Mouse (Mus musculus): ENCODE measurements around the gene Cabin1. TPM values are rescaled to one million over a fixed set of nuclear protein-coding genes. Genes with fewer than 3 reads are reported as not detected.

The Cabin1 gene
- total RNA-seq, 1 experiment: 59.0 TPM

DNA sequence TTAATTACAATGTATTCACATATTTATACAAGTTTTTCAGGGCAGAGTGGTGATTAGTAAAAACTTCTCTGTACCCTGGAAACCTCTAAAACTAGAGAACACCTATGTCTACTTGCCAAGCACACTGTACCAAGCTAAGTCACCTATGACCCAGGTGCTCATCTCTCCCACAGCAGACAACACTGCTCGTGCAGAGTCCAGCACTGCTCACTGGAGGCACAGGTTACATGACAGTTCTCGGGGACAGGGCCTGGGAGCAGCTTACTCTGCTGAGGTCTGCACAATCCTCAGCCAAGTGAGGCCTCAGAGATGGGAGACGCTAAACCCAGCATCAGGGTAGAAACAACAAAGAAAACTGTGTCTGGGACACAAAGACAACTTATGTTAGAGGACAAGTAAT lies 49.3 kb downstream of the Cabin1 start:
- in situ Hi-C loops (cut with MboI; ENCODE audit: low sequenced_read_pairs in 2 of 2, unreplicated experiment in 2 of 2): no loop called here
- H3K4me3 ChIP-seq (ENCODE audit: insufficient read depth in 1 of 2, low read depth in 1 of 2, low read length in 2 of 2, poor library complexity in 1 of 2, severe bottlenecking in 1 of 2): no peak overlapping the region
- TF ChIP-seq ZNF384 (IDR thresholded peaks at IDR 0.05; ENCODE audit: low read depth, low read length): no peak
- no peak for TF ChIP-seq HCFC1 (IDR thresholded peaks at IDR 0.05; ENCODE audit: borderline replicate concordance, insufficient read depth, low read length)
- TF ChIP-seq MAFK (IDR thresholded peaks at IDR 0.05; ENCODE audit: insufficient read depth, low read depth, low read length): no peak
- no peak for TF ChIP-seq CHD2 (IDR thresholded peaks at IDR 0.05; ENCODE audit: low read depth, low read length)
- no peak for TF ChIP-seq ZC3H11A (IDR thresholded peaks at IDR 0.05; ENCODE audit: borderline replicate concordance, low read depth, low read length)
- H3K27ac ChIP-seq (ENCODE audit: insufficient read depth, low read depth, low read length, poor library complexity, severe bottlenecking): no peak overlapping the region
- no peak overlapping the region for H3K9ac ChIP-seq (ENCODE audit: insufficient read depth, low read depth, low read length, poor library complexity, severe bottlenecking)
- H3K4me1 ChIP-seq (ENCODE audit: control insufficient read depth in 2 of 2, insufficient read depth in 2 of 2, low read length in 2 of 2, poor library complexity in 1 of 2): no peaks in the 10 kb centered on the region
- no peaks in the 10 kb centered on the region for H3K9me3 ChIP-seq (ENCODE audit: control insufficient read depth, insufficient read depth, low read depth, low read length)
- DNase-seq (ENCODE audit: low read depth, low spot score): no peak
- H3K36me3 ChIP-seq (ENCODE audit: control insufficient read depth, insufficient read depth, low read length, poor library complexity, severe bottlenecking): peaks cover 51% of the 10 kb centered on the region

DNA sequence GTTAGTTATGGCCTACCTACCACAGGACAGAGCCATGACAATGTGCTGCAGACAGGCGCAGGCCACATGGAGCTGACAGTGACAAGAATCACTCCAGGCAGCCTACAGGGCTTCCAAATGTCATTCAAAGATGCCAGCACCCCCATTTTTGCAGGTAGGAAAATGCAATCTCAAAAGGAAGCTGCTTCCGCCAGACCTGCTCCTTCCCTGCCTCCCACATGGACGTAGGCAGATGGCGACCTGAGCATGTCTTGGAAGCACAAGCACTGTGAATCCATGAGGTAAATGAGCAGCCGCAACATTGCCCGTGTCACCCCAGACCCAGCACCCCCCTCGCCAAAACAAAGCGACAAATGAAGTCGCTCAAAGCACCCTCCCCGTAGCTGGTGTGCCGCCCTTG lies 51.1 kb downstream of the Cabin1 start:
- no peak for DNase-seq (ENCODE audit: low read depth, low spot score)
- Histone ChIP-seq H3K36me3 (ENCODE audit: control insufficient read depth, insufficient read depth, low read length, poor library complexity, severe bottlenecking) (peaks cover 58% of the 10 kb centered on the region), H3K4me3 (ENCODE audit: insufficient read depth in 1 of 2, low read depth in 1 of 2, low read length in 2 of 2, poor library complexity in 1 of 2, severe bottlenecking in 1 of 2) (no peak overlapping the region), H3K9me3 (ENCODE audit: control insufficient read depth, insufficient read depth, low read depth, low read length) (no peaks in the 10 kb centered on the region), H3K27ac (ENCODE audit: insufficient read depth, low read depth, low read length, poor library complexity, severe bottlenecking) (no peak overlapping the region), H3K4me1 (ENCODE audit: control insufficient read depth in 2 of 2, insufficient read depth in 2 of 2, low read length in 2 of 2, poor library complexity in 1 of 2) (no peaks in the 10 kb centered on the region), H3K9ac (ENCODE audit: insufficient read depth, low read depth, low read length, poor library complexity, severe bottlenecking) (no peak overlapping the region)
- no peak for TF ChIP-seq MAFK (IDR thresholded peaks at IDR 0.05; ENCODE audit: insufficient read depth, low read depth, low read length)
- TF ChIP-seq ZC3H11A (IDR thresholded peaks at IDR 0.05; ENCODE audit: borderline replicate concordance, low read depth, low read length): no peak
- TF ChIP-seq CHD2 (IDR thresholded peaks at IDR 0.05; ENCODE audit: low read depth, low read length): no peak
- in situ Hi-C loops (cut with MboI; ENCODE audit: low sequenced_read_pairs in 2 of 2, unreplicated experiment in 2 of 2): no loop called here

- H3K36me3 ChIP-seq (ENCODE audit: control insufficient read depth, insufficient read depth, low read length, poor library complexity, severe bottlenecking): peaks cover 44% of the 10 kb centered on the region
- H3K9me3 ChIP-seq (ENCODE audit: control insufficient read depth, insufficient read depth, low read depth, low read length): no peaks in the 10 kb centered on the region
- H3K4me3 ChIP-seq (ENCODE audit: insufficient read depth in 1 of 2, low read depth in 1 of 2, low read length in 2 of 2, poor library complexity in 1 of 2, severe bottlenecking in 1 of 2): no peak overlapping the region
- no peak overlapping the region for H3K27ac ChIP-seq (ENCODE audit: insufficient read depth, low read depth, low read length, poor library complexity, severe bottlenecking)
- in situ Hi-C loops (cut with MboI; ENCODE audit: low sequenced_read_pairs in 2 of 2, unreplicated experiment in 2 of 2): no loop called here
- DNase-seq (ENCODE audit: low read depth, low spot score): no peak
- TF ChIP-seq CHD2 (IDR thresholded peaks at IDR 0.05; ENCODE audit: low read depth, low read length) (no peak), ZC3H11A (IDR thresholded peaks at IDR 0.05; ENCODE audit: borderline replicate concordance, low read depth, low read length) (no peak), HCFC1 (IDR thresholded peaks at IDR 0.05; ENCODE audit: borderline replicate concordance, insufficient read depth, low read length) (no peak)
- H3K4me1 ChIP-seq (ENCODE audit: control insufficient read depth in 2 of 2, insufficient read depth in 2 of 2, low read length in 2 of 2, poor library complexity in 1 of 2): no peaks in the 10 kb centered on the region
- no peak overlapping the region for H3K9ac ChIP-seq (ENCODE audit: insufficient read depth, low read depth, low read length, poor library complexity, severe bottlenecking)
Observed at GRCm38 (mm10) chr10:75710210-75710609, 53.9 kb downstream of the Cabin1 start.

GRCm38 (mm10) chr10:75709261-75709660 lies 54.9 kb downstream of the Cabin1 start:
- Histone ChIP-seq H3K4me3 (ENCODE audit: insufficient read depth in 1 of 2, low read depth in 1 of 2, low read length in 2 of 2, poor library complexity in 1 of 2, severe bottlenecking in 1 of 2) (no peak overlapping the region), H3K27ac (ENCODE audit: insufficient read depth, low read depth, low read length, poor library complexity, severe bottlenecking) (no peak overlapping the region), H3K9ac (ENCODE audit: insufficient read depth, low read depth, low read length, poor library complexity, severe bottlenecking) (no peak overlapping the region), H3K4me1 (ENCODE audit: control insufficient read depth in 2 of 2, insufficient read depth in 2 of 2, low read length in 2 of 2, poor library complexity in 1 of 2) (no peaks in the 10 kb centered on the region), H3K36me3 (ENCODE audit: control insufficient read depth, insufficient read depth, low read length, poor library complexity, severe bottlenecking) (peaks cover 43% of the 10 kb centered on the region), H3K9me3 (ENCODE audit: control insufficient read depth, insufficient read depth, low read depth, low read length) (no peaks in the 10 kb centered on the region)
- in situ Hi-C loops (cut with MboI; ENCODE audit: low sequenced_read_pairs in 2 of 2, unreplicated experiment in 2 of 2): no loop called here
- DNase-seq (ENCODE audit: low read depth, low spot score): no peak
- TF ChIP-seq HCFC1 (IDR thresholded peaks at IDR 0.05; ENCODE audit: borderline replicate concordance, insufficient read depth, low read length) (no peak), CHD2 (IDR thresholded peaks at IDR 0.05; ENCODE audit: low read depth, low read length) (no peak)

GRCm38 (mm10) chr10:75708633-75708992 lies 55.5 kb downstream of the Cabin1 start:
- H3K9me3 ChIP-seq (ENCODE audit: control insufficient read depth, insufficient read depth, low read depth, low read length): no peaks in the 10 kb centered on the region
- in situ Hi-C loops (cut with MboI; ENCODE audit: low sequenced_read_pairs in 2 of 2, unreplicated experiment in 2 of 2): no loop called here
- H3K36me3 ChIP-seq (ENCODE audit: control insufficient read depth, insufficient read depth, low read length, poor library complexity, severe bottlenecking): peaks cover 43% of the 10 kb centered on the region
- H3K9ac ChIP-seq (ENCODE audit: insufficient read depth, low read depth, low read length, poor library complexity, severe bottlenecking): no peak overlapping the region
- H3K4me1 ChIP-seq (ENCODE audit: control insufficient read depth in 2 of 2, insufficient read depth in 2 of 2, low read length in 2 of 2, poor library complexity in 1 of 2): no peaks in the 10 kb centered on the region
- DNase-seq (ENCODE audit: low read depth, low spot score): no peak
- no peak overlapping the region for H3K4me3 ChIP-seq (ENCODE audit: insufficient read depth in 1 of 2, low read depth in 1 of 2, low read length in 2 of 2, poor library complexity in 1 of 2, severe bottlenecking in 1 of 2)
- no peak overlapping the region for H3K27ac ChIP-seq (ENCODE audit: insufficient read depth, low read depth, low read length, poor library complexity, severe bottlenecking)
- TF ChIP-seq CHD2 (IDR thresholded peaks at IDR 0.05; ENCODE audit: low read depth, low read length): no peak
- no peak for TF ChIP-seq ZC3H11A (IDR thresholded peaks at IDR 0.05; ENCODE audit: borderline replicate concordance, low read depth, low read length)
- TF ChIP-seq ZNF384 (IDR thresholded peaks at IDR 0.05; ENCODE audit: low read depth, low read length): no peak
- no peak for TF ChIP-seq MAFK (IDR thresholded peaks at IDR 0.05; ENCODE audit: insufficient read depth, low read depth, low read length)
- TF ChIP-seq HCFC1 (IDR thresholded peaks at IDR 0.05; ENCODE audit: borderline replicate concordance, insufficient read depth, low read length): no peak
